Mouse (Mus musculus) activated CD4-positive, CD25-positive, alpha-beta regulatory T cell (primary cell): Measurements from ENCODE around the gene Ppp1r1b. TPM values are rescaled to one million over a fixed set of nuclear protein-coding genes. Genes with fewer than 3 reads are reported as not detected.

ENCODE experiments used
- polyA plus RNA-seq, 2 experiments: library from polyadenylated mRNA; unstranded; fragments of 100-300 nt; shearing (Covaris generic); gene quantifications; one replicate each; pipeline ENCODE4 v1.2.1; 2017

Gene Ppp1r1b
- under 1 TPM in 1 of 2 experiments, not detected in 1; 0.39 TPM for polyA plus RNA-seq

DNA sequence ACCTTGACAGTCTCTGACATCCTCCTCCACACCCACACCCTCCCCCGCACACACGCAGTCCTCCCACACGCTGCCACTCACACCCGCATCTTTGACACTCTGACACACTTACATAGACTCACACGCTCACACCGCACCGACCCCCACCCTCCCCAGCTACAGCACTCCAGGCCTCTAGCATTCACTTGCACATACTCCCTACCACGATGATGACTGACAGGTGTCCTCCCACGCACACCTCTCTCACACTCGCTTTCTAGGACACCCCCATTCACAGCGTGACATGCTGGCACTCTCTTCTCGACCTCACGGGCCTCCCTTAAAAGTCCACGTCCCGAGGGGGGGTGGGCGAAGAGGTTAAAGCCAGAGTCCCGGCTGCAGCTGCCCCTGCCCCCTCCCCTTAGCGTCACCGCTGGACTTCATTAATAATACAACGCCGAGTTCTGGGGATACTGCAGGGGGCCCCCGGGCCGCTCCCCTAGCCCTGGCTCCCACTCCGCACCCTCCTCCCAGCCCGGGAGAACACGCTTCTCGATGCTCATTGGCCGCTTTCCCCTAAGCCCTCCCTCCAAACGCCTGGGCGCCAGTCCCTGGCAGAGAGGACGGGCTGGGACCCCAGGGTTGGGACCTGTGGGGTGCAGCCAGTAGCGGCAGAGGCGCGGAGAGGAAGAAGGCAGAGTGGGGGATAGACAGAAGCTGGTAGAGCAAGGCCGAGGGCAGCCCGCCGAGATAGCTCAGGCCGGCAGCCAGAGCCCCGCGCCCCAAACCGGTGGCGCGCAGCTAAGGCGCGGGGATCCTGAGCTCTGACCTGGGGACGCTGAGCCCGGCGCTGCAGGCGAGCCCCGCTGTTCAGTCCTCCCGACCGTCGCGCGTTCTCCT lies at the start of gene Ppp1r1b:
Gene Ppp1r1b (plus strand): TSS at position 322 of the 879 bp plus-strand sequence.

DNA sequence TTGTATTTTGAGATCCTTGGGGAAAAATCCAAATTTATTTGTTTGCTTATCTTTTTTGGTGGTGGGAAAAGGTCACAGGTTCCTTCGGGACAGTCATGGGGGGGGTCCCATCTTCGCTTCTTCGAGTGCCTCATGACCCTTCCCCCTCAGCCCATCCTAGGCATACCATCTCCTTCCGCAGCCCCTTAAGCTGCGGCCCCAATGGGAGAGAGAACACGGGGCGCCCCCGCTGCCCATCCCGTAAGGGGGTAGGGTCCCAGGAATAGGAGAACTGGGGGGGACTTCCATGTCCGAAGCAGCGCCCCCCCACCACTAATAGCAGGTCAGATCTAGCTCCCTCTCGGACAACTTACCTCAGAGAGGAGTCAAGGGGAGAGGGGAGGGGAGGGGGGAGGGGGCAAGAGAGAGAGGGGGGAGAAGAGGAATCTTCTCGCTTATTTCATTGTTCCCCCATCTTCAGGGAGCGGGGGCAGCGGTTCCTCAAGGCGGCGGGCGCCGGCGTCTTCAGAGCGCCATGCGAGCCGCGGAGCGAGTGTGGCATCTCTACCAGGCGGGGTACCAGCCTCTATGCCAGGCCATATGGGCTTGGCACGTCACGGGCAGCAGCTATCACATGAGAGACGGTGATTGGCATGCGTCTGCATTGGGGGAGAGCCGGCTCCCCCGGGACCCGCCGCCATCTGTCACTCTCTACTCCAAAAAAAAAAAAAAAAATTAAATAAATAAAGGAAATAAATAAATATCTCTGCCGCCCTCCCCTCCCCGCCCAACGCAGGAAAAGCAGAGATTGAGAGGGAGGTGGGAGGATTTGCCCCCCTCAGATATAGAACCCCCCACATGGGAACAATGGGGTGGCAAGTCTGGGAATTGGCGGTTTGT lies 18.9 kb upstream of the Ppp1r1b start, which contains the start of gene Neurod2:
Gene Neurod2 (minus strand): TSS at position 568 of the 879 bp plus-strand sequence.

GRCm38 (mm10) chr11:98358161-98359083 lies 10.2 kb downstream of the Ppp1r1b start, which contains the start of gene Stard3:
Gene Stard3, plus strand, starts transcription at chr11:98358368.

GRCm38 (mm10) chr11:98383261-98384030 lies 35.2 kb downstream of the Ppp1r1b start, which contains the start of gene Tcap:
Gene Tcap, plus strand, starts transcription at chr11:98383811.

DNA sequence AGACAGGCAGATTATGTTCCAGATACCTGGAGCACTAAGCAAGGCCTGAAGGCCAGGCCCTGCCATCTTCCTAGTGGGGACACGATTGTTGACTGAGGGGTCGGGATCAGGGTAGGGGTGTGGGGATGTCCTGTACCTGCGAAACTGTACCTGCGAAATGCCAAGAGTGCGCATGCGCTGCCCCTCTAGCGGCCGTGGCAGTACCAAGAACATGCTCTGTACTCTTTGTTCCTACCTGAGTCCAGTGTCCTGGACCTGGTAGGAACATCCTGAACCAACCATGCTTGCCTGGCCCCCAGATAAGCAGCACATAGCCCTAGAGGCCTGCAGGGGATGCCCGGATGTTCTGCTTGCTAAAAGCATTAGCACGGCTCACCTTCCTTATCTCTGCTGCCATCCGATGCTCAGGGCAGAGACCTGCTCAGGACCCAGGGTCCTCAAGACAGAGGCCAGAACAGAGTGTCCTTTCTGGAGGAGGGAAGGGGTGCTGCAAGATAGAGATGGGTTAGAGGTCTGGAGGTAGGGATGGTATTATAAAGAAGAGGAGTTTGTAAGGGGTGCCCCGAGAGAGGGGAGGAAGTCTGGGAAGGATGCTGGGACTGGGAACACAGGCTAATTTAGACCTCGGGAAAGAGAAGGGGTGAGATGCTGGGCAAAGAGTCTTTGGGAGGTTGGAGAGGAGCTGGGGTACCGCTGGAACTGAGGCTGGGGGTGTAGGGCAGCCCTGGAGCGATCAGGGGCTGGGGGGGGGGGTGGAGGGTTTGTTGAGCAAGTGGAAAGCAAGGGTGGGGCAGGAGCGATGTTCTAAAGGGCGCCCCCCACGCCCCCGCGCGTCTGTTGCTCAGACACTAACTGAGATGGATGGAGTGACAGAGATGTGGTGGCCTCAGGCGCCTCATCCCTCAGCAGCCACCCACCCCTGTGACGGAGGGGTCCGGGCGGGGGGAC lies 37.7 kb downstream of the Ppp1r1b start, which contains the start of gene Pnmt:
Gene Pnmt (plus strand): TSS at position 813 of the 948 bp plus-strand sequence.

GRCm38 (mm10) chr11:98400161-98400726 lies 52.0 kb downstream of the Ppp1r1b start, which contains the start of gene Pgap3:
Gene Pgap3, minus strand, starts transcription at chr11:98400490.

Other genes starting within 250 kb of the Ppp1r1b start
- gene Fbxl20, start 198.0 kb upstream of the Ppp1r1b start, polyA plus RNA-seq, result 10 to 100 TPM; 30.8 to 41.5 TPM
- 10 to 100 TPM; 31.7 to 44.3 TPM for gene Med1, start 155.1 kb upstream of the Ppp1r1b start, polyA plus RNA-seq
- 10 to 100 TPM; 16.4 to 18.7 TPM for gene Cdk12, start 145.3 kb upstream of the Ppp1r1b start, polyA plus RNA-seq
- gene Neurod2, start 18.8 kb upstream of the Ppp1r1b start, polyA plus RNA-seq, result under 1 TPM in 1 of 2 experiments, not detected in 1; 0.05 TPM
- 10 to 100 TPM; 43.8 to 54.6 TPM for gene Stard3, start 10.0 kb downstream of the Ppp1r1b start, polyA plus RNA-seq
- not detected for gene Tcap, start 35.4 kb downstream of the Ppp1r1b start, polyA plus RNA-seq
- not detected for gene Pnmt, start 38.0 kb downstream of the Ppp1r1b start, polyA plus RNA-seq
- gene Pgap3, start 52.1 kb downstream of the Ppp1r1b start, polyA plus RNA-seq, result 10 to 100 TPM in 1 of 2 experiments, 1 to 10 TPM in 1; 5.4 to 11.7 TPM
- under 1 TPM in 1 of 2 experiments, not detected in 1; 0.99 TPM for gene Erbb2, start 64.1 kb downstream of the Ppp1r1b start, polyA plus RNA-seq
- 100 to 1,000 TPM; 164 to 186 TPM for gene Mien1, start 90.6 kb downstream of the Ppp1r1b start, polyA plus RNA-seq
- gene Grb7, start 98.0 kb downstream of the Ppp1r1b start, polyA plus RNA-seq, result 10 to 100 TPM in 1 of 2 experiments, 1 to 10 TPM in 1; 2.2 to 10.1 TPM
- gene Ikzf3, start 197.6 kb downstream of the Ppp1r1b start, polyA plus RNA-seq, result 100 to 1,000 TPM; 115 to 157 TPM
- 1 to 10 TPM; 2.1 to 7.1 TPM for gene Zpbp2, start 202.7 kb downstream of the Ppp1r1b start, polyA plus RNA-seq
- 10 to 100 TPM; 60.0 to 64.2 TPM for gene Ormdl3, start 239.0 kb downstream of the Ppp1r1b start, polyA plus RNA-seq
- gene Lrrc3c, start 249.9 kb downstream of the Ppp1r1b start, polyA plus RNA-seq, result not detected